Mouse (Mus musculus) megakaryocyte-erythroid progenitor cell, adult 5-6 weeks (primary cell): ENCODE results near the gene Tmtc1. TPM values are rescaled to one million over a fixed set of nuclear protein-coding genes. Genes with fewer than 3 reads are reported as not detected.

Experiments used
- ATAC-seq: replicated peaks from 2 replicates; pipeline ENCODE4 v1.8.0; 2016; ENCODE audit warnings: mild to moderate bottlenecking, inconsistent platforms; ENCODE audit not compliant: severe bottlenecking, poor library complexity, low FRiP score, low TSS enrichment
- total RNA-seq, 2 experiments: library from RNA; stranded (forward) in 1 of 2; stranded (reverse) in 1 of 2; fragments of 200-1000, 215-1000 nt in 1 of 2; fragments of >200 nt in 1 of 2; fragmentation: Nextera tagmentation in 1 of 2; gene quantifications; 2 replicates each; pipeline ENCODE4 v1.2.3; 2014 to 2017

Gene Tmtc1
- total RNA-seq, 2 experiments from 2014 or later: 0.14 TPM; not detected in 1

DNA sequence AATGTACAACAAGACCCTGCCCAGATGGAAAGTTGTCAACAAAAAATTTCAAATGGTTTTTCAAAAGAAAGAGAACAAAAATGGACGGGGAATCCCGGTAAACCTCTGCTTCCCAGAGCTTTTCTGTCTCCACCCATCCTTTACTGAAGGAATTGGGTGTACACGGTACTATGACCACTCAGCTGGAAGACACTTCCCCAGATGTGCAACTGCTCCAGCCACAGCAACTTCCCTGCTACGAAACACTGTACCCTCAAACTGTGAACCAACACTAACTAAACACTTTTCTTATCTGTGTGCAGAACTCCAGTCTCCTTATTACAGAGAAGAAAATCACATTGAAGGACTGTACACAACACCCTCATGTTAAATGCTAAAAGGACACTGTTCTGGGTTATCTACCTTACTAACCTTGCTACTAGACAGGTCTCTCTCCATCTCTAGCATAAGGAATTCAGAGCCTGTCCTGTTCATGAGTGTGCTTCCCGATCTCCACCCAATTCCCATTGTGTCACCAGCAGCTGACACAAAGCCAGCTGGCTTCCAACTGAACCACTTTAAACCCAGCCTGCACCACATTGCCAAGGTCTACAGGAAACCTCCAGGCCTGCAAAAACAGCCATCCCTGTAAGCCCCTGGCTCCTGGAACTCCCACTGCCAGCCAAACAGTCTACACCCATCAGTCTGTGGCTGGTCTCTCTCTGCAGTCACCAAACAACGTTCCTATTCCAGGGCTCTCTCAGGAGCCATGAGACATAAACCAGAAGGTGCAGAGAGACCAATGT is 59.9 kb downstream of the Tmtc1 start:
- ATAC-seq: no peak

GRCm38 (mm10) chr6:148381163-148381782 is 62.9 kb downstream of the Tmtc1 start:
- no peak for ATAC-seq

- no peak for ATAC-seq
Observed at GRCm38 (mm10) chr6:148375618-148376209, 68.5 kb downstream of the Tmtc1 start.

- no peak for ATAC-seq
Observed at GRCm38 (mm10) chr6:148375015-148375414, 69.2 kb downstream of the Tmtc1 start.

DNA sequence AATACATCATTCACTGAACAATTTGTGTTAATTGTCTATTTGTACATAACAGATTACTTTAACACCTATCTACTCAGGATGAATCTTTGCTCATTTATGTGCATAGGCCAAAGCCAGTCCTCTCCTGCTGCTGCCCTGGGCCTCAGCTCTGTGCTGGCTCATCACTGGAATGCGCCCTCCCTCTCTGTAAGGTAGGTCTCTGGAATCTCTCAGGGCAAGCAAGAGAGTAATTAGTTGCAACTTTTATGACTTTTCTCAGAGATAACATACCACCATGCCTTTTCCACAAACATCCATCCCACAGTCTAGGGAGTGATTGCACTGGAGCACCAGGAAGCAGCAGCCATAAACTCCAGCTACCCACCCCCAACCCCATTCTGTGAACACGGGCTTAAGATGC is 70.7 kb downstream of the Tmtc1 start:
- ATAC-seq: no peak

DNA sequence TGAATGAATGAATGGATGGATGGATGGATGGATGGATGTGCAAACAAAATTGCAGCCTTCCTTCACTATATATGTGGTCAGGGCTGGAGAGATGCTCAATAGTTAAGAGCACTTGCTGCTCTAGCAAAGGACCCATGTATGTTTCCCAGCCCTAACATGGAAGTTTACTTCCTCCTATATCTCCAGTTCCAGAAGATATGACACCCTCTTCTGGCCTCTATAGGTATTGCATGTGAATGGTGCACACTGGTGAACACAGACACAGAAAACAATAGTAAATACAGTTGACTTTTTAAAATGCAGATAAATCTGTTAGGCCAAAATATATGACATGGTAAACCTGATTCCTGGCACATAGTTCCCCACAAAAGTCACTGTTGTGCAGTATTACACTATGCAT is 73.0 kb downstream of the Tmtc1 start:
- ATAC-seq: peak; percentile 74

- ATAC-seq: no peak
Observed at GRCm38 (mm10) chr6:148367094-148367539, 77.1 kb downstream of the Tmtc1 start.

GRCm38 (mm10) chr6:148366629-148367028 is 77.6 kb downstream of the Tmtc1 start:
- no peak for ATAC-seq

DNA sequence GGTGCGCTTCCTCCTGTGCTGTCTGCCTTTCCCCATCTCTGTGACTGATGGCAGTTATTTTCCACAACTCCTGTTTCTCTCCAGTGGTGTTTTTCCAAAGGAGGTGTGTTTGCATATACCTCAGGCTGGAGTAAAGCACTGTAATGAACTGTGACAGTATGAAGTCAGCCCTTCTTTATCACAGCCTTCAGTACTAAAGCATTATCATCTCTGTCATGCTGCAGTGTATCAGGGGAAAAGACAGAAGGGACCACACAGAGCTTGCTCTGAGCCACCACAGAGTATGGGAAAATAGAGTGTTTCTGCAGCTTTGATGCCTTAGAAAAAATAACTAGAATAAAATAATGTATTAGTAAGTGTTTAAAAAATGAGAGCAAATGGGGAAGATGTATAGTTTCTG is 81.0 kb downstream of the Tmtc1 start:
- no peak for ATAC-seq

GRCm38 (mm10) chr6:148362475-148362874 is 81.7 kb downstream of the Tmtc1 start:
- no peak for ATAC-seq

GRCm38 (mm10) chr6:148359348-148359905 is 84.8 kb downstream of the Tmtc1 start:
- no peak for ATAC-seq

DNA sequence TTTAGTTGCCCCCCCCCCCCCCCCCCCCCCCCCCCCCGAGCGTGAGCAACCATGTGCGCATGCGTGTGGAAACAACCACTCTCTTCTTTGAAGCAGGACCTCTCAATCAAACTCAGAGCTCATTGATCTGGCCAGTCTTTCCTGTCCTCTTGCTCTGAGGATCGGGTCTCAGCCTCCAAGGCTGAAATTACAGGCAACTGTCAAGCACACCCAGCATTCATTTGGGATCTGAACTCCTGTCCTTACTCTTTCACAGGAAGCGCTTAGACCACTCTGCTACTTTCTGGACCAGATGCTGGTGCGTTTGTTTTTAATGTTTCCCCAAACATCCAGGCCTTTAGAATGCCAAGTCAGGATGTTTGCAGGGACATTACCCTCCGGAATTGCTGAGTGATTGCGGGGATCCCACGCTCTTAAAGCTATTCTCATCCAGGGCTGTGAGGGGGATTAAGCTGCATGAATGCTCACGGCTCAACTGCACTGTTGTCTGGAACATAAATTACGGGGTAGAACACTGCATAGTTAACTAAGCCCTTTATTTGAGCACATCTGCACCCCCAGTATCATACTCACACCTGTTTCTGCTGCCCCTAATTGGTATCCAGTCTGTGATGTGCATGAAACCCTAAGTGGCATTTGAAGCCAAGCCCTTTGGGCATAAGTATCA is 85.5 kb downstream of the Tmtc1 start:
- ATAC-seq: no peak

- ATAC-seq: no peak
Observed at GRCm38 (mm10) chr6:148356141-148356540, 88.0 kb downstream of the Tmtc1 start.

- ATAC-seq: peak; percentile 47
Observed at GRCm38 (mm10) chr6:148354509-148355474, 89.4 kb downstream of the Tmtc1 start.

GRCm38 (mm10) chr6:148354151-148354508 is 90.1 kb downstream of the Tmtc1 start:
- ATAC-seq: no peak

DNA sequence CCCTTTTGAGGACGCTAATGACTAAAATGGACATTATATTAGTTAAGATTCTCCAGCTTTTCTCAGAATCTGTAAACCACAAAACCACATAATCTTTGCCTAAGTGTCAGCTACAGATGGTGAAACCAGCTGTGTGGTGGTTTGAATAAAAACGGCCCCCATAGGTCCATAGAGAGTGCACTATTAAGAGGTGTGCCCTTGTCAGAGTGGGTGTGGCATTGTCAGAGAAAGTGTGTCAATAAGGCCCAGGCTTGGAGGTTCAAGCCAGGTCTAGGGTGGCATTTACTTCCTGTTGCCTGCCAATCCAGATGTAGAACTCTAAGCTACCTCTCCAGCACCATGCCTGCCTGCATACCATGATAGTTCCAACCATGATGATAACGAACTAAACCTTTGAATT is 99.2 kb downstream of the Tmtc1 start:
- 0 out of 2 replicates have a peak, but pooled peaks have one; percentile 47 for ATAC-seq

GRCm38 (mm10) chr6:148342191-148342590 is 102.0 kb downstream of the Tmtc1 start:
- ATAC-seq: no peak

GRCm38 (mm10) chr6:148341765-148342164 is 102.4 kb downstream of the Tmtc1 start:
- no peak for ATAC-seq
